Mouse (Mus musculus) embryonic facial prominence, embryonic 11.5 days (tissue): ENCODE data around the gene Hoxc4. TPM values are rescaled to one million over a fixed set of nuclear protein-coding genes. Genes with fewer than 3 reads are reported as not detected.

Source experiments
- ATAC-seq: fragments of 200-750 bp; cut with Nextera tagmentation; replicated peaks from 2 replicates; pipeline ENCODE4 v1.8.0; 2017; ENCODE audit warnings: low read depth; ENCODE audit not compliant: insufficient number of reproducible peaks, low FRiP score, low TSS enrichment
- DNase-seq: peaks from one replicate; pipeline ENCODE4 v3.0.0-alpha.2; 2015; ENCODE audit warnings: low spot score
- H3K27ac ChIP-seq: fragments of 300-500 bp; sonication (generic); replicated peaks from 2 replicates; pipeline ENCODE4 v1.5.1; 2014; ENCODE audit warnings: mild to moderate bottlenecking, low read depth, low read length, control low read depth
- H3K27me3 ChIP-seq: fragments of 300-500 bp; sonication (generic); 2 replicates; pipeline ENCODE4 v1.6.1; 2014; ENCODE audit warnings: mild to moderate bottlenecking, low read length, moderate library complexity, mixed read lengths; ENCODE audit not compliant: control insufficient read depth, insufficient read depth
- H3K36me3 ChIP-seq: fragments of 300-500 bp; sonication (generic); replicated peaks from 2 replicates; pipeline ENCODE4 v1.6.1; 2014; ENCODE audit warnings: low read depth, mild to moderate bottlenecking, low read length, moderate library complexity, mixed read lengths; ENCODE audit not compliant: control insufficient read depth, insufficient read depth
- H3K4me1 ChIP-seq: fragments of 300-500 bp; sonication (generic); 2 replicates; pipeline ENCODE4 v1.6.1; 2014; ENCODE audit warnings: low read length, mixed read lengths; ENCODE audit not compliant: control insufficient read depth, insufficient read depth
- H3K4me2 ChIP-seq: fragments of 300-500 bp; sonication (generic); 2 replicates; pipeline ENCODE4 v1.6.1; 2014; ENCODE audit warnings: low read depth, mild to moderate bottlenecking, control low read depth, low read length, moderate library complexity
- H3K4me3 ChIP-seq: fragments of 300-500 bp; sonication (generic); 2 replicates; pipeline ENCODE4 v1.5.1; 2014; ENCODE audit warnings: low read depth, low read length, control low read depth
- H3K9ac ChIP-seq: fragments of 300-500 bp; sonication (generic); replicated peaks from 2 replicates; pipeline ENCODE4 v1.6.1; 2014; ENCODE audit warnings: mild to moderate bottlenecking, control low read depth, low read length
- H3K9me3 ChIP-seq: fragments of 300-500 bp; sonication (generic); replicated peaks from 2 replicates; pipeline ENCODE4 v1.6.1; 2016; ENCODE audit warnings: mild to moderate bottlenecking, low read length, inconsistent platforms, mixed read lengths; ENCODE audit not compliant: control insufficient read depth
- WGBS: fragments of 180-500 bp; shearing (Covaris S2); extraction: QIAGEN DNeasy Blood & Tissue Kit; methylation state at CpG from one replicate; pipeline ENCODE4 v1.1.7; 2014; 5-methylcytosine and 5-hydroxymethylcytosine counted together
- polyA plus RNA-seq: library from polyadenylated mRNA; unstranded; fragments of >200 nt; fragmentation: Nextera tagmentation; extraction: Ambion mirVana; gene quantifications from 2 replicates; pipeline ENCODE4 v1.2.1, GENCODE M21; 2014

Gene Hoxc4
- polyA plus RNA-seq, 1 experiment from 2014 or later, result 1.7 TPM

GRCm38 (mm10) chr15:103060341-103061130 lies 41.8 kb downstream of the Hoxc4 start:
- no peak for DNase-seq

GRCm38 (mm10) chr15:103061131-103061825 lies 42.5 kb downstream of the Hoxc4 start:
- no peak for ATAC-seq
- Histone ChIP-seq H3K27ac (no peak overlapping the region), H3K4me1 (no peaks in the 10 kb centered on the region), H3K36me3 (no peaks in the 10 kb centered on the region), H3K27me3 (peaks cover 83% of the 10 kb centered on the region), H3K9me3 (no peaks in the 10 kb centered on the region), H3K4me3 (no peak overlapping the region), H3K9ac (no peak overlapping the region), H3K4me2 (no peak overlapping the region)
- DNase-seq, result no peak
- under 1% methylated on average over 30 of the region's 30 CpGs for WGBS

More at GRCm38 (mm10) chr15:103060341-103061130, 41.8 kb downstream of the Hoxc4 start:
- H3K4me2 ChIP-seq, result no peak overlapping the region
- H3K4me3 ChIP-seq, result no peak overlapping the region
- peaks cover 81% of the 10 kb centered on the region for H3K27me3 ChIP-seq
- WGBS, result 1% methylated on average over 36 of the region's 36 CpGs
- H3K27ac ChIP-seq, result no peak overlapping the region
- no peaks in the 10 kb centered on the region for H3K36me3 ChIP-seq
- H3K9ac ChIP-seq, result no peak overlapping the region
- no peaks in the 10 kb centered on the region for H3K4me1 ChIP-seq
- no peak for ATAC-seq
- no peaks in the 10 kb centered on the region for H3K9me3 ChIP-seq

GRCm38 (mm10) chr15:103061988-103062387 lies 43.3 kb downstream of the Hoxc4 start:
- peaks cover 78% of the 10 kb centered on the region for H3K27me3 ChIP-seq
- no peaks in the 10 kb centered on the region for H3K9me3 ChIP-seq
- DNase-seq (no peak), ATAC-seq (no peak)
- no peak overlapping the region for H3K4me2 ChIP-seq
- no peaks in the 10 kb centered on the region for H3K4me1 ChIP-seq
- no peak overlapping the region for H3K9ac ChIP-seq
- no peak overlapping the region for H3K4me3 ChIP-seq
- 7% methylated on average over 2 of the region's 2 CpGs for WGBS
- H3K36me3 ChIP-seq, result no peaks in the 10 kb centered on the region
- no peak overlapping the region for H3K27ac ChIP-seq

GRCm38 (mm10) chr15:103065642-103066041 lies 46.9 kb downstream of the Hoxc4 start:
- no peaks in the 10 kb centered on the region for H3K4me1 ChIP-seq

GRCm38 (mm10) chr15:103067701-103068100 lies 49.0 kb downstream of the Hoxc4 start:
- Histone ChIP-seq H3K4me3 (no peak overlapping the region), H3K27ac (no peak overlapping the region), H3K36me3 (no peaks in the 10 kb centered on the region), H3K4me1 (no peaks in the 10 kb centered on the region), H3K4me2 (no peak overlapping the region), H3K9me3 (no peaks in the 10 kb centered on the region), H3K9ac (no peak overlapping the region), H3K27me3 (peaks cover 68% of the 10 kb centered on the region)
- 64% methylated on average over 4 of the region's 4 CpGs for WGBS
- ATAC-seq (no peak), DNase-seq (no peak)

More at GRCm38 (mm10) chr15:103065642-103066041, 46.9 kb downstream of the Hoxc4 start:
- no peak overlapping the region for H3K4me2 ChIP-seq
- WGBS, result 52% methylated on average over 7 of the region's 7 CpGs
- H3K9me3 ChIP-seq, result no peaks in the 10 kb centered on the region
- H3K9ac ChIP-seq, result no peak overlapping the region
- no peak overlapping the region for H3K27ac ChIP-seq
- peaks cover 81% of the 10 kb centered on the region for H3K27me3 ChIP-seq
- no peak overlapping the region for H3K4me3 ChIP-seq
- no peaks in the 10 kb centered on the region for H3K36me3 ChIP-seq
- ATAC-seq, result no peak
- DNase-seq, result no peak

- DNase-seq, result no peak
- under 1% methylated on average over 18 of the region's 18 CpGs for WGBS
- no peak overlapping the region for H3K27ac ChIP-seq
- H3K36me3 ChIP-seq, result no peaks in the 10 kb centered on the region
- ATAC-seq, result no peak
- H3K9ac ChIP-seq, result no peak overlapping the region
- H3K4me2 ChIP-seq, result no peak overlapping the region
- H3K4me3 ChIP-seq, result no peak overlapping the region
- no peaks in the 10 kb centered on the region for H3K9me3 ChIP-seq
- no peaks in the 10 kb centered on the region for H3K4me1 ChIP-seq
- peaks cover 54% of the 10 kb centered on the region for H3K27me3 ChIP-seq
These were observed 50.4 kb downstream of the Hoxc4 start for GRCm38 (mm10) chr15:103069173-103069572.

- WGBS, result 67% methylated on average over 5 of the region's 5 CpGs
- Histone ChIP-seq H3K4me3 (no peak overlapping the region), H3K9ac (no peak overlapping the region), H3K9me3 (no peaks in the 10 kb centered on the region), H3K27ac (no peak overlapping the region), H3K27me3 (peaks cover 36% of the 10 kb centered on the region), H3K4me2 (no peak overlapping the region), H3K4me1 (no peaks in the 10 kb centered on the region), H3K36me3 (no peaks in the 10 kb centered on the region)
- DNase-seq (no peak), ATAC-seq (no peak)
These were observed 52.5 kb downstream of the Hoxc4 start for GRCm38 (mm10) chr15:103071266-103071665.
